Mouse (Mus musculus): ENCODE measurements around the gene Eif4e3.

The Eif4e3 gene

DNA sequence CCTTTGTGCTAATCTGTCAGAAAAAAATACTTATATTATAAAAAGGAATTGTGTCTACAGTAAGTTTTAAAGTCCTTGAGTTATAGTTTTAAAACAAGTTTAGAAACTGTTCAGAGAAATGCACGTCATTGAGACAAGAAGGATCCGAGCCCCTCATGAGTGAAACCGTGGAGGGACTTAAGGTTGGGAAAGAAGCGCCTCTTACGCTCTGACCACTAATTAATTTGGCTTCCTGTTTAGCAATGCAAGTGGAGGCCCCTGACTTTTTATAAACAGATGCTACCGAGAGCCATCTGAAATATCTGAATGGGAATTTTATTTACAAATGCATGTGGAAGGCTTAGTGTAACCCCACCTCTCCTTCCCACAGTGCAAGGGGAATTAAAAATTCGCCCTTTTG, 41.3 kb downstream of the Eif4e3 start:
- in situ Hi-C loops (cut with MboI, MseI): no loop called here

DNA sequence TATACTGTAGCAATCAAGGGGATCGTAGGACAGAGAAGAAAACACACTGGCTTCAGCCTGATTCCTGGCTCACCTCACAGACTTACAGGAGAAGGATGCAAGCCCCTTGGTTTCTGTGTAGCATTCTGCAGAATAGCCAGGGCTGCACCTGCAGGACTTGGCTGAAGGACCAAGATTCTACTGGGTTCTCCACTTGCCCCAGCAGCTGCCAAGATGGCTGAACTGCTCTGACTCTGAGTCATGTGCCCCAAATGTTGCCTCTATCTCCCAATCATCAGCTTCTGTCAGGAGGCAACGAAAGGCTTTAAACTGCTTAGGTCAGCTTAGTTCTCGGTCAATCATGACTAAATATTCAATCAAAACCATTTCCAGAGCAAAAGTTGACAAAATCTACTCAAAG, 42.0 kb downstream of the Eif4e3 start:
- in situ Hi-C loops (cut with MboI, MseI): no loop called here

DNA sequence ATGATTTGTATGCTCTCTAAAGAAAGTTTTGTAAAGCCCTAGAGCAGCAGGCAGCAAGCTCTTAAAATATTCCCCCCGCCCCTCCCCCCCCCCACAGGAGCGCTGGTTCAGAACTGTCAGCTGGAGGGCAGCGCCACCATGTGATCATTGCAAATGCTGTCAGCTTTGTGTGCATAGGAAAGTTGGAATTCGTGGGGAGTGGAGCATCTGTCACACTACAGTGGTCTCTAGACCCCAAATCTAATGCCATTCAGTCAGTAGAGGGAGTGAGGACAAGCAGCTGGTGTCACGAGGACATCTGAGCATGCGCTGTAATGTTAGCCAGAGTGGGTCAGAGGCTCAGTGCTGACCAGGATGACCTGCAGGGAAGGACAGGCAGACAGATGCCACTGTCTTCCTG, 42.9 kb downstream of the Eif4e3 start:
- in situ Hi-C loops (cut with MboI, MseI): no loop called here

DNA sequence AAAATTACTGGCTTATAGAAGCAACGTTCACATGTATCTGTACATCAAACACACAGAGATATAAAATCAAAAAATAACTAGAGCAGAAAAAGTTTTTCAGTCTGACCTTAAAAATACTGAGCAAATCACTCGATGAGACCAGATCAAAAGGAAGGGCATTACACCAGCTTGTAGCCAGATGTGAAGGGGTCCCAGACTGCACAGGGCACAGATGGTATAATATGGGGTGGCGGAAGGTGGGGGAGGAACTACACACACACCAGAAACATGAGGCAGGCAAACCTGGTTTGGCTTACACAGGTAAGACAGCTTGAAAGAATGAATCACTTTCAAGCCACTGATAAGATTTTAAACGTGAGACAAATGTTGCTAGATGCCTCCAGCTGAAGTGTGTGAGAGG, 45.4 kb downstream of the Eif4e3 start:
- in situ Hi-C loops (cut with MboI, MseI): no loop called here

DNA sequence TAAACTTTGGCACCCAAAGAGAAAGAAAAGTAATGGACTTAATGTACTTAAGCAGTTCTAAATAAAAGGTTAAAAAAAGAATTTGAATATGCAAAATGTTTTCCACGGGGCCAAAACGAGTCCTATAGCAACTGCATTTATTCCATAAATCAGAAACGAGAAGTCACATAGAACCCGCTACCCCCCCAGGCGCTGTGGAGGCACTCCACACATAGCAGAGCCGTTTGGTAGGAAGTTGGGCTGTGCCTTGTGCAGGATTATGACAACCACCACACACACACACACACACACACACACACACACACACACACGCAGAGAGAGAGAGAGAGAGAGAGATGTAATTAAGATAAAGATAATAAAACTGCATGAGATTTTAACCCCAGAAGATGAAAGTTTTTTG, 46.1 kb downstream of the Eif4e3 start:
- in situ Hi-C loops (cut with MboI, MseI): no loop called here

DNA sequence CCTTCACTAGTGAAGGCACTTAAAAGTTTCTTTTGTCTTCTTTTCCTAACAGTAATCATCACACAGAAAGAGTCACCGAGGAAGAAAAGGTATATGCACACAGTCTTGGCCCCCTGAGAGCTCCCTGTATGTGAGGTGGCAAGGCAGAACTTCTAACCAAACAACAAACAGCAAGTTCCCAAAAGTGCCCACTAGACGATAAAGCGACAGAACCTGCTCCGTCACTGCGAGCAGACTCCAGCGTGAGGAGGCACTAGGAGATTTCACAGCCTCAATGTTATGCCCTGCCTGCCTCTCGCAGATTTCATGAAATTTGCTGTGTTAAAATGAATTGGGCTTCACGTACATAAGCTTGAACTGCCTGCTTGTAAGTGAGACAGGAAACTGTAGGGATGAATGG, 46.6 kb downstream of the Eif4e3 start:
- in situ Hi-C loops (cut with MboI, MseI): no loop called here

DNA sequence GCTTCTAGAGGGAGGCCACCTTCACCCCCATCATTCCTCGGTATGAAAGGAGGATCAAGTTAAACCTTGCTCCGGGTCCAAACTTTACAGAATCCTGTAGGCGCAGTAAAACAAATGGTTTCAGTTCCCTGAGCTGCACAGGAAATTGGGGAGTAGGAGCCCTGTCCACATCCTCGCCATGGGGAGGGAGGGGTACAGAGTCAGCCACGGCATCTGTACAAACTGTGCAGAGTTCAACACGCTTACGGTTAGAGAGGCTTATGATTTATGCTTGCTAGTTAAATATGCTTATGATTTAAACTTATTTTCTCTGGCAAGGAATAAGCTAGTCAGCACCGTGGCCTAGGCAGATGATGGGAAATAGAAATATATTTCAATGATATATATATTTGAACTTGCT, 47.1 kb downstream of the Eif4e3 start:
- in situ Hi-C loops (cut with MboI, MseI): no loop called here

DNA sequence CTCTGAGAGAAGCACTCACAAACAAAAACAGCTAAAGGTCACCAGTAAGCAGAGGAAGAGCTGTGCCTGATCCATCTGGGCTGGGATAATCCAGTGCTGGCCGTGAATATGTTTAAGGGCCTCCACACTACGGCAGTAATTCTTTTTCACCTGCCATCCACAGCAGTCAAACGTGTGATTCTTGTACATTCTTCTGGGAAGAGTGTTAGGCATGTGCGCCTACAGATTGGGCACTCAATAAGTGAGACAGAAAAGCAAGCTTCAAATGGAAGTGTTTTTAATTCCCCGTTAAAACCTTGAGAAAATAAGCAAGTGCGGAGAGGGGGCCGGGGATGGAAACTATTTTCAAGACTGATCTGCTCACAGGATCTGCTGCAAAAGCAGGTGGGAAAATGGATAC, 48.7 kb downstream of the Eif4e3 start:
- in situ Hi-C loops (cut with MboI, MseI): no loop called here

DNA sequence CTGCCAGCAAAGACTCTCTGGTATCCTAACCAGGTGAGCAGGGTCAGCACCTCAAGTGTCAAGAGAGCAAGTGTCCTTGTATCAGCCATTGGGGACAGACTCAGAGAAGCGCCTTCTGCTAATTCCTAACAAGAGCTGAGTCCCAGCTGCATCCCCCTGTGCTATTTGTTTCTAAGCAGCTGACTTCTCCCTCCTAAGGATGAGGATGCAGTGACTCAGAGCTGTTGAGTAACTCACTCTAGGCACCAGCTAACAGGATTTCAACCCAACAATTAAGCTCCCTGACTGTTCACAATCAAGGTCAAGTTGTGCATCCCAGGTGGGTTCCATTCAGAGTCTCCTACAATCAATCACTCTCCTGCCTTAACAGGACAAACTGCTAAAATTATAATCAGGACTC, 49.2 kb downstream of the Eif4e3 start:
- in situ Hi-C loops (cut with MboI, MseI): no loop called here

DNA sequence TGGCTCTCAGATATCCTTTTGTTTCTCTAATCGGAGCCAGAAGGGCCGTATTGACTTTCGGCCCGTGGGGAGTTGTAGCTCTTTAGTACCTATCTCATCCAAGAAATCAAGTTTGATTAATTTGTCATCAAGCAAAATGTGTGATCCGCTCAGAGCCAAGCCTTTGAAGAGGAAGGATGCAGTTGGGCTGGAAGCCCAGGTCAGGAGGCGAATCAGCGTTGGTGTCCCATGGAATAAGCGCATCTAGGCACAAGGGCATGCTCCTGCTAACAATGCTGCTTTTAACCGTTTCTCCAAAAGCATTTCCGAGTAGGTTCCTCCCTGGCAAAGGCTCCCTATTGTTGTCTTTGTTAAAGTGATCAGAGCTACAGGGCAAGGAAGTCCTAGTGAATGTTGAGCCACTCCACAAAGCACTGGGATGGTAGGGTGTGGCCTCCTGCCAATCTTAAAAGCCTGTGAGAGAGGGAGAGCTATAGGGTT, 51.3 kb downstream of the Eif4e3 start:
- in situ Hi-C loops (cut with MboI, MseI): no loop called here

DNA sequence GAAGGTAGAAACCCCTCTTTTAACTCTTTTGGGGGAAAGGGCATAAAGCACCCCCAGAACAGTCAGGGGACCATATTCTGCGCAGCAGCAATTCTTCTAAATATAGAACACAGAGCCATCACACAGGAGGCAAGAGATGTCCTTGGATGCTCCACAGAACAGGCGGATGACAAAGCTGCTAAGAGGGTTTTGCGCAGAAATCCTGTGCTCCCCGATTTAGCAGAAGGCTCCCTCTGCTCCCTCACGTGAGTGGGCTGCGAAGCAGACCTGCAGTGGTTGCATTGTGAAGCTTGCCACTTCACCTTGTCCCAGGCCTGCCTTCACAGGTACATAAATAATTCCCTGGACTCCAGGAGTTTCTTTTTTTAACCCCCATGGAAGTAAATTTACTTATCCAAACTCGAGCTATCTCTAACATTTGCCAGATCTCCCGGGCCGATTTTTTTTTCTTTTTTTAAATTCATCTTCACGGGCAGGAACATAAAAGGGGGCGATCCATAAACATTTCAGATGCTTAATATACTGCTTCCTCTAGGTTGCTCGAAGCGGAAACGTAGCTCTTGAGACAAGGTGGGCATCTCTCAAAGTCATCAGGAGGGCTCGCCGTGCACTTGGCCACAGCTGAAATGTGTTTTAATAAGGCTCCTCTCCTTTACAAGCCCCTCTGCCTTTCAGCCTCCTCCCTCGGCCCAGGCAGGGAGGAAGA, 51.9 kb downstream of the Eif4e3 start:
- in situ Hi-C loops (cut with MboI, MseI): no loop called here

DNA sequence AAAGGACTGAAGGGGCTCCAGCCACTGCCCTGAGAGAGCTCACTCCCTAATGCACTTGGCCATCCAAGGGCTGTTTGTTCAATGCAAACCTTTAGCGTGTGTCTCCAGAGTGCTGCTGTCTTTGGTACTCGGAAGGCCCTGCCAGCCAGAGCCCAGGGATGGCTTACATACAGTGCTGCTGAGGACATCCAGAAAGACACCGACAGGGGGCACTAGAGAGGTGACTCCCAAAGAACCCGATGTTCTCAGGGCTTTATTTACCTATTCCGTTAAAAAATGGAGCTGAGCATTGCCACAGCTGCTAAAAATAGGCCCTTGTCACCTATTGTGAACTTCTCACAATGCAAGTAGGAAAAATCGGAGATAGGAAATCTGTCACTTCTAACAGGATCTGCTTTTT, 54.7 kb downstream of the Eif4e3 start:
- in situ Hi-C loops (cut with MboI, MseI): no loop called here

DNA sequence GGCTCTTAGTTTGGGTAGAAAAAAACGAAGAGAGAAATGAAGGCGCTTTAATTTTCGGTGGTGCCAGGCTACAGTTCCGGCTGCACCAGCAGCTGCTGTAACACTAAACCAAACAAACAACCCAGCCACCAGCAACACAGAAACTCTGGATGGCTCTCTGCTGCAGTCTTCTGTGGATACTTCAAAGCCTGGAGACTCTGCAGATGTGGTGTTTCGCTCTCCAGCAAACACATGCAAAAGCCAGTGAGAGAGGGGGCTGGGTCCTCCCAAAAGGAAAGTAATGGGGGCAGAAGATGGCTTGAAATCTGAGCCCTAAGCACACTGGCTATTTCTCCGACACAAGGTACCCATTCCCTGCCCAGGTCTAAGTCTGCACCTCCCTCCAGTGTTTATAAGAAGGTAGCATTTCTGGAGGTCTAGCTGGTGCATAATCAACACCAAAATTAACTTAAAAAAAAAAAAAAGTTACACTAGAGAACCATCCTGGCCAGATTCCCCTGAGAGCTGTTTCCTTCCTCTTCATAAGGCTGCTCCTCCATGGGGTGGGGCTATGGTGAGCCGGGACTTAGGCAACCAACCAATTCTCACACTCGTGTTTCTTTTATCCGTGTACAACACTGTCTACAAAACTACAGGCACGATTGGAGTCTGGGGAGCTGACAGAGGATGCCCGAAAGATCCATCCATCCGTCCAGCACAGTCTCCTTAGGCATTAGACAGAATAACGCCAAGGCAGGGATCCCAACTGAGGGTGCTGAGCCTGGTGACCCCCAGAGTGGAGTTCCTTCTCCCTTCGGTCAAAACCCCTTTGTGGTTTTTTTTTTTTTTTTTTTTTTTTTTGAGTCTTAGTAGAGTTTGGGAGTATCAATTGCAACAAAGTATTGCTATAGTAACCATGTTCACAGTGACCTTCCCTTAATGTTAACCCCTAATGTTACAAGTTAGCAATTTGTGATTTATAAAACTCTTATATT, 55.8 kb downstream of the Eif4e3 start:
- in situ Hi-C loops (cut with MboI, MseI): no loop called here

DNA sequence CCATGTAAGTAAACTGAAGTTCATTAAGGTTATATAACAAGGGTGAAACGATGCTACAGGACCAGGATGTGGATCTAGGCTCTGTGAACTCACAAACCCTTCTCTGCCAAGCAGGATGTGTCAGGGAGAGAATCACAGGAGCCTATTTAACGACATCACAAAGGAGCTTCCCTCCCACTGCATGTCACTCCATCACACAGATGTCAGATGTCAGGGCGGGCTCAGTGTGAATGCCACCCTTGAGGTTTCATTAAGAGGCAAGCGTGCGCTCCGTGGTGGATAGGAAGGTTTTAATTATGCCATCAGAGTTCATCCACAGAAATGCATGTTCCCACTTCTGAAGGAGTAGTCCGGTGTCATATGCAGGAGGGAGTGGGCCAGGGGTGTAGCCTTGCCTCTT, 60.5 kb downstream of the Eif4e3 start:
- in situ Hi-C loops (cut with MboI, MseI): no loop called here

DNA sequence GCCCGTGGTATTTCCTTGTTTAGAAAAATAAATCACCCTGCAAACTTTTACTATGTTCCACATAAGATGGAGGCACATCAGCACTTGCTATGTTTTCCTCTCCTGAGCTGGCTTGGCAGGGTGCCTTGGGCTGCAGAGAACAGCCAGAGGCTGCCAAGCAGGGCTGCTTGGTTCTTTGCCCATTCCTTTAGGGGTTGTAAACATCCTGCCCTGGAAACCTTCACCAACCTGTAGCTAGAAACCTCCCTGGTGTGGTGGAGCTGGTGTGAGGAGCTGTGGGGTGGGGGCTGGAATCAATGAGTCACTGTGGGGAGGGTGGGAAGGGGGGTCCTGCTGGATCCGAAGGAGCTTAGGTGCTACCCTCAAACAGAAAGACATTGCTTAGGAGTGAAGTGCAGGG, 61.8 kb downstream of the Eif4e3 start:
- in situ Hi-C loops (cut with MboI, MseI): no loop called here

DNA sequence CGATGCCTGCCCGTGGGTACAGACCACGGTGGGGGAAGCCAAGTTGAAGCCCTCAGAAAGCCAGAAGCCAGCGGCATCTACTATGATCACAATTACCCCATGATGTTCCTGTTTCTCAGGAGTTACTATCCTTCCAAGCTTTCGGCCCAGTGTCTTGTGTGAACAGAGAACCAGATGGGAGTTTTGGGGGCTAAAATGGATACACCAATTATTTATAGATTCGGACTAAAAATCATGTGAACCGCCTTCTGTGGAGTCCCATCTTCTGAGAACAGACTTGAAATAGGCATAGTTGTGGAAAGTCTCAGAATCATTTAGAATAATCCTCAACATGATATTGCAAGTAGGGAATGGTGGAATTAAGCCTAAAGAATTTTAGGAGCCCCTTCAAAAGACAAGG, 64.1 kb downstream of the Eif4e3 start:
- in situ Hi-C loops (cut with MboI, MseI): no loop called here

DNA sequence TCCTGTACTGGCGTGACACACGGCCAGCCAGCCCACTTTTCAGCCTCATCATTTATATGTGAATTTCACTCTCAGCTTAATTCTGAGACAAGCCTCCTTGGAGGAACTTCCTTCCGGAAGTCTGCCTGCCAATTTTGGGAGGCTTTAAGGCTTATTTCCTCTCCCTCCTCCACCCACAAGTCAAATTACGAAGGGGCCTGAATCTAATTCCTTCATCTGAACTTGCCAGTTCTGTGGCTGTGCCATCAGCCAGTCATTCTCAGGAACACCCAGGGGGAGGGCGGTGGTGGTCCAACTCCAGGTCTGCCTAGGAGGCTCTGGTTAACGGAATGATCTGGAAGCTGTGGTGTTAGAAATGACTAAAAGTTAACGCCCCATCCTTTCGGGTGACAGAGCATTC, 65.7 kb downstream of the Eif4e3 start:
- in situ Hi-C loops (cut with MboI, MseI): no loop called here

DNA sequence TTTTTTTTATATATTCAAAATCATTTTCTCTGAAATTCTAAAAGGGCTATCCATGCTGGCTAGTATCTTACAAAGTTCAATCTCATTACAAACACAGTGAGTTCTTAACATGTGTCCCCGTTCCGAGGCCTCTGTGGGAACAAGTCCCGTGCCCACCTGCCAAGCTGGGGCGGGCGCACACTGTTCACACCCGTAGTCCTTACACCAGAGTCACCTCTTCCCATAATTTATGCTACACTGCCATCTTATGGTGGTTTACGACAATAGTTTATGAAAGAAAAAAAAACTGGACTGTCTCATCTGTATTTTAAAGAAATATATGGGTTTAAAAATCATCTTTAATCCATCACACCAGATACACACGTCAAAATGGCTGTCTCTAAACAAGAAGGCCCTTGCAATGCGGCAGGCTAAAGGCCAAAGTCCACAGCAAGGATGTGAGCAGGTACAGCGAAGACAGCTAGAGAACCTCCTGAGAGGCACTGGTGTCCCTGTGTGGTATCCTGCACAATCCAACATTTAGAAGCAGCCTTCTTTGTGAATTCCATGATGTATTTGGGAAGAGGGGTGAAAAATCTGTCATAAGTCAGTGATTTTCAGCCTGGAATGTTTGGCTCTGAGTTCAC, 66.3 kb downstream of the Eif4e3 start:
- in situ Hi-C loops (cut with MboI, MseI): no loop called here

DNA sequence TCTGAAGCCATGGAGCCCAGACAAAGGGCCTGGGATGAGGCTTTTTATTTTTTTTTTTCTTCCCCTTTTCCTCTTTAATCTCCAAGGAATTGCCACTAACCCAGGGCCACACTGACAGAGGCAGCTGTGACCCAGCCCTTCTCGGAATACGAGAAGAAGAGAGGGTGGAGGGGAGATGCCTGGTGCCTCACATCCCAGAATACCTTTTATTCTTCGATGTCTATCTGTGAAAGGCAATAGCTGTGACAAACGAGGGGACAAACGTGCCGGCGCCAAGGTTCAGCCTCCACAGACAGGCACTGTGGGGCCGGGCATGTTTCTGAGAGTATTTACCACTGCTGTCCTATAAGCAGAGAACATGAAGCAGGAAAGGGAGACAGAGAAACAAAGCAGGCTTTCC, 66.9 kb downstream of the Eif4e3 start:
- in situ Hi-C loops (cut with MboI, MseI): loop anchor here (5.0 kb wide), 1 partner anchor 52 kb away; no protein-coding TSS in a partner anchor

DNA sequence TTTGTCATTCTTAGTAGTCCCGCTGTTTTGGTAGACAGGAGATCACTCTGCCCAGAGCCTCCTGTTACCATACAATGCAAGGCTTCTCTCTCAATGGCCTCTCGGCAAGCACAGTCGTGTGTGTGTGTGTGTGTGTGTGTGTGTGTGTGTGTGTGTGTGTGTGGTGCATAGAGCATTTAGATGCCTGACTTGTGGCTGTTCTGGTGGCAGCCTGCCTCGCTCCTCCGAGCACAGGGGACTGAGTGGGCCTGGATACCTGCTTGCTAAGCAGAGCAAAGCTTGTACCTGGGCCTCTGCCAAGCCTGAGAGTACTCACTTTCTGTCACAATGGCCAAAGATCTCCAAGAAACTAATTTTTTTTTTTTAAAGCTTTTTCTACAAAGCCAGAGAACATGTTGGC, 67.3 kb downstream of the Eif4e3 start:
- in situ Hi-C loops (cut with MboI, MseI): loop anchor here (5.0 kb wide), 1 partner anchor 52 kb away; no protein-coding TSS in a partner anchor

DNA sequence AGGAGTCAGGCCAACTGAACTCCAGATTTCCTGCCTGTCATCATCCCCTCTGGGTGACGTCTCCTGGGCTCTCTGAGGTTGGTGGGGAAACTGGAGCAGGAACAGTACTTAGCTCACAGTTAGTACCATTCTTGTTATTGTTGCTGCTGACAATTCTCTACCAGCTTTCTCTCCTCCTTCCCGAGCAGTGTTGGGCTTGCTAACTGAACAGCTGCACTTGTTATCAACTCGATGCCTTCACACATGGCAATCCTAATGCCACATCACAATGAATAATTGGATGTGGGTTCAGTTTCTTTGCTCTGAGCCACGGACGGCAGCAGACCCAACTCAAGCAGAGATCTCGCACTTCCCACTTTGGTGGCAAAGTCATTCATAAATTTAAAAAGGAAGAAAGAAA, 89.5 kb downstream of the Eif4e3 start:
- in situ Hi-C loops (cut with MboI, MseI): no loop called here

DNA sequence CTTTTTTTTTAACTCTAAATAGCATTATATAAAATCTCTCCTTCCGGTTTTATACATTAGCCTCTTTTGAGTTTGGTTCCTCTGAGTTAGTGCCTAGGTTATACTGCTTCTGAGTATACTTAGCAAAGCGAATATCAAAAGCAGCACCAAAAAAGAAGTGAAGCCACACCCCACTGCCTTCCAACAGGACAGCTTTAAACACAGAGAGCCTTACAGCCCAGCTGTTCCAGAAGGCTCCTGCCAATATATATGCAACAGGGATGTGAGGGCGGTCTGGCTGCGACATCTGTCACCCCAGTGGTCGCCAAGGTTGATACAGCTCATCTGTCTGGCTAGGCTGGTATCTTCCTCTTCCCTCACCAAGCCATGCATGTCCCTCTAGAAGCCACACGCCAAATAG, 90.9 kb downstream of the Eif4e3 start:
- in situ Hi-C loops (cut with MboI, MseI): no loop called here
